Mouse (Mus musculus): ENCODE results near the gene Ano2.

Gene Ano2

GRCm38 (mm10) chr6:125743203-125744100 lies 53.2 kb downstream of the Ano2 start:
- peak; percentile 56 for DNase-seq (ENCODE audit: low read depth, low spot score)

GRCm38 (mm10) chr6:125747322-125747930 lies 57.2 kb downstream of the Ano2 start:
- no peak for DNase-seq (ENCODE audit: low read depth, low spot score)

GRCm38 (mm10) chr6:125748646-125749045 lies 58.4 kb downstream of the Ano2 start:
- DNase-seq (ENCODE audit: low read depth, low spot score) = no peak

- DNase-seq (ENCODE audit: low read depth, low spot score) = no peak
Observed at GRCm38 (mm10) chr6:125762851-125763519, 72.8 kb downstream of the Ano2 start.

GRCm38 (mm10) chr6:125773256-125773655 lies 83.0 kb downstream of the Ano2 start:
- no peak for DNase-seq (ENCODE audit: low read depth, low spot score)

GRCm38 (mm10) chr6:125776291-125776690 lies 86.1 kb downstream of the Ano2 start:
- DNase-seq (ENCODE audit: low read depth, low spot score) = no peak

GRCm38 (mm10) chr6:125802954-125803353 lies 112.7 kb downstream of the Ano2 start:
- DNase-seq (ENCODE audit: low read depth, low spot score) = no peak

- DNase-seq (ENCODE audit: low read depth, low spot score) = no peak
Observed at GRCm38 (mm10) chr6:125803364-125804011, 113.3 kb downstream of the Ano2 start.

GRCm38 (mm10) chr6:125808996-125809649 lies 118.9 kb downstream of the Ano2 start:
- no peak for DNase-seq (ENCODE audit: low read depth, low spot score)

- no peak for DNase-seq (ENCODE audit: low read depth, low spot score)
Observed at GRCm38 (mm10) chr6:125811395-125811794, 121.2 kb downstream of the Ano2 start.

- DNase-seq (ENCODE audit: low read depth, low spot score) = no peak
Observed at GRCm38 (mm10) chr6:125838121-125838520, 147.9 kb downstream of the Ano2 start.

GRCm38 (mm10) chr6:125841284-125841683 lies 151.1 kb downstream of the Ano2 start:
- no peak for DNase-seq (ENCODE audit: low read depth, low spot score)

GRCm38 (mm10) chr6:125851196-125851595 lies 161.0 kb downstream of the Ano2 start:
- no peak for DNase-seq (ENCODE audit: low read depth, low spot score)

GRCm38 (mm10) chr6:125858294-125858693 lies 168.1 kb downstream of the Ano2 start:
- no peak for DNase-seq (ENCODE audit: low read depth, low spot score)

- DNase-seq (ENCODE audit: low read depth, low spot score) = peak; percentile 71
Observed at GRCm38 (mm10) chr6:125868516-125868915, 178.3 kb downstream of the Ano2 start.

GRCm38 (mm10) chr6:125871482-125871881 lies 181.3 kb downstream of the Ano2 start:
- DNase-seq (ENCODE audit: low read depth, low spot score) = no peak

GRCm38 (mm10) chr6:125874742-125875141 lies 184.5 kb downstream of the Ano2 start:
- no peak for DNase-seq (ENCODE audit: low read depth, low spot score)

- DNase-seq (ENCODE audit: low read depth, low spot score) = no peak
Observed at GRCm38 (mm10) chr6:125876884-125877283, 186.7 kb downstream of the Ano2 start.

- no peak for DNase-seq (ENCODE audit: low read depth, low spot score)
Observed at GRCm38 (mm10) chr6:125878671-125879070, 188.5 kb downstream of the Ano2 start.

- DNase-seq (ENCODE audit: low read depth, low spot score) = no peak
Observed at GRCm38 (mm10) chr6:125879306-125879705, 189.1 kb downstream of the Ano2 start.

- no peak for DNase-seq (ENCODE audit: low read depth, low spot score)
Observed at GRCm38 (mm10) chr6:125888596-125888995, 198.4 kb downstream of the Ano2 start.
